Mouse (Mus musculus) C2C12 (cell line): ENCODE data around the gene Cpvl. TPM values are rescaled to one million over a fixed set of nuclear protein-coding genes. Genes with fewer than 3 reads are reported as not detected.

Experiments used
- H3K27me3 ChIP-seq: one replicate; pipeline ENCODE4 v1.6.1; 2011; ENCODE audit not compliant: control insufficient read depth, insufficient read depth, insufficient read length
- H3K36me3 ChIP-seq: one replicate; pipeline ENCODE4 v1.6.1; 2011; ENCODE audit not compliant: control insufficient read depth, insufficient read depth
- H3K4me3 ChIP-seq: one replicate; pipeline ENCODE4 v1.5.1; 2011; ENCODE audit warnings: mild to moderate bottlenecking, control low read depth; ENCODE audit not compliant: poor library complexity, insufficient read depth, severe bottlenecking
- H3K79me2 ChIP-seq: one replicate; pipeline ENCODE4 v1.6.1; 2011; ENCODE audit not compliant: control insufficient read depth, insufficient read depth
- H3K79me3 ChIP-seq: one replicate; pipeline ENCODE4 v1.6.1; 2011; ENCODE audit warnings: low read depth, control low read depth
- H3ac ChIP-seq: one replicate; pipeline ENCODE3; 2011; ENCODE audit warnings: low read depth; ENCODE audit not compliant: control insufficient read depth, insufficient read length
- CEBPB ChIP-seq: IDR thresholded peaks from one replicate; pipeline ENCODE4 v1.6.1; 2011; ENCODE audit warnings: low read depth, mild to moderate bottlenecking, control low read depth, moderate library complexity
- CTCF ChIP-seq: IDR thresholded peaks from one replicate; pipeline ENCODE4 v1.5.1; 2011; ENCODE audit not compliant: control insufficient read depth, insufficient read depth, insufficient read length
- FOSL1 ChIP-seq: IDR thresholded peaks from one replicate; pipeline ENCODE4 v1.8.0; 2011; ENCODE audit warnings: mild to moderate bottlenecking, low read length; ENCODE audit not compliant: poor library complexity, insufficient read depth, severe bottlenecking
- MAX ChIP-seq: IDR thresholded peaks from one replicate; pipeline ENCODE4 v1.6.1; 2011; ENCODE audit warnings: mild to moderate bottlenecking, control low read depth
- MYOD1 ChIP-seq: IDR thresholded peaks from one replicate; pipeline ENCODE4 v1.6.1; 2011; ENCODE audit warnings: low read depth; ENCODE audit not compliant: control insufficient read depth, insufficient read length
- MYOG ChIP-seq: IDR thresholded peaks from one replicate; pipeline ENCODE4 v1.6.1; 2011; ENCODE audit not compliant: control insufficient read depth, insufficient read length; ENCODE audit errors: extremely low read depth
- USF1 ChIP-seq: IDR thresholded peaks from one replicate; pipeline ENCODE4 v1.6.1; 2011; ENCODE audit warnings: low read depth, mild to moderate bottlenecking, control low read depth, moderate library complexity
- polyA plus RNA-seq: library from polyadenylated mRNA; unstranded; fragments of >200 nt; fragmentation: generic; extraction: Trizol; gene quantifications from one replicate; pipeline ENCODE4 v1.2.1, GENCODE M21; 2012; ENCODE audit warnings: missing spikeins

The Cpvl gene
- polyA plus RNA-seq, 1 experiment, result not detected

GRCm38 (mm10) chr6:53992386-53992785, 13.9 kb upstream of the Cpvl start:
- Histone ChIP-seq H3K36me3 (no peaks in the 10 kb centered on the region), H3K79me3 (no peaks in the 10 kb centered on the region), H3K4me3 (no peak overlapping the region), H3K79me2 (no peaks in the 10 kb centered on the region), H3ac (no peak overlapping the region), H3K27me3 (peaks cover 3% of the 10 kb centered on the region)
- no peak for TF ChIP-seq CTCF
- TF ChIP-seq FOSL1, result no peak
- TF ChIP-seq MYOD1, result no peak
- no peak for TF ChIP-seq USF1
- no peak for TF ChIP-seq MAX
- no peak for TF ChIP-seq MYOG
- no peak for TF ChIP-seq CEBPB

GRCm38 (mm10) chr6:53987235-53987634, 8.8 kb upstream of the Cpvl start:
- H3K79me3 ChIP-seq, result no peaks in the 10 kb centered on the region
- TF ChIP-seq FOSL1, result no peak
- TF ChIP-seq MYOG, result no peak
- no peak for TF ChIP-seq USF1
- no peak for TF ChIP-seq CTCF
- no peak for TF ChIP-seq MAX
- no peak for TF ChIP-seq MYOD1
- TF ChIP-seq CEBPB, result no peak
- H3K27me3 ChIP-seq, result no peaks in the 10 kb centered on the region
- no peak overlapping the region for H3ac ChIP-seq
- H3K4me3 ChIP-seq, result no peak overlapping the region
- H3K36me3 ChIP-seq, result no peaks in the 10 kb centered on the region
- no peaks in the 10 kb centered on the region for H3K79me2 ChIP-seq

- no peaks in the 10 kb centered on the region for H3K36me3 ChIP-seq
- H3K27me3 ChIP-seq, result no peaks in the 10 kb centered on the region
- TF ChIP-seq CEBPB, result no peak
- no peak for TF ChIP-seq CTCF
- no peak for TF ChIP-seq MYOG
- TF ChIP-seq USF1, result no peak
- no peak for TF ChIP-seq FOSL1
- TF ChIP-seq MYOD1, result no peak
- TF ChIP-seq MAX, result no peak
- H3K79me3 ChIP-seq, result no peaks in the 10 kb centered on the region
- no peaks in the 10 kb centered on the region for H3K79me2 ChIP-seq
- H3K4me3 ChIP-seq, result no peak overlapping the region
- H3ac ChIP-seq, result no peak overlapping the region
Measured at GRCm38 (mm10) chr6:53986273-53986985, 8.0 kb upstream of the Cpvl start.

- Histone ChIP-seq H3K4me3 (no peak overlapping the region), H3K79me2 (no peaks in the 10 kb centered on the region), H3ac (no peak overlapping the region), H3K36me3 (no peaks in the 10 kb centered on the region), H3K79me3 (no peaks in the 10 kb centered on the region), H3K27me3 (no peaks in the 10 kb centered on the region)
- TF ChIP-seq MYOD1, result no peak
- TF ChIP-seq FOSL1, result no peak
- TF ChIP-seq USF1, result no peak
- no peak for TF ChIP-seq MAX
- TF ChIP-seq CEBPB, result no peak
- TF ChIP-seq CTCF, result no peak
- TF ChIP-seq MYOG, result no peak
Measured at GRCm38 (mm10) chr6:53983820-53984219, 5.3 kb upstream of the Cpvl start.

GRCm38 (mm10) chr6:53982612-53983011, 4.1 kb upstream of the Cpvl start:
- no peak for TF ChIP-seq CTCF
- TF ChIP-seq MYOG, result no peak
- no peak for TF ChIP-seq CEBPB
- H3ac ChIP-seq, result no peak overlapping the region

GRCm38 (mm10) chr6:53982047-53982600, 3.7 kb upstream of the Cpvl start:
- no peaks in the 10 kb centered on the region for H3K36me3 ChIP-seq
- no peak overlapping the region for H3K4me3 ChIP-seq
- H3K27me3 ChIP-seq, result no peaks in the 10 kb centered on the region
- TF ChIP-seq MAX, result no peak
- TF ChIP-seq MYOD1, result no peak
- TF ChIP-seq MYOG, result no peak
- no peak for TF ChIP-seq CTCF
- no peak for TF ChIP-seq FOSL1
- TF ChIP-seq CEBPB, result no peak
- TF ChIP-seq USF1, result no peak
- no peaks in the 10 kb centered on the region for H3K79me3 ChIP-seq
- H3K79me2 ChIP-seq, result no peaks in the 10 kb centered on the region
- no peak overlapping the region for H3ac ChIP-seq

More at GRCm38 (mm10) chr6:53982612-53983011, 4.1 kb upstream of the Cpvl start:
- H3K27me3 ChIP-seq, result no peaks in the 10 kb centered on the region
- no peaks in the 10 kb centered on the region for H3K36me3 ChIP-seq
- H3K79me3 ChIP-seq, result no peaks in the 10 kb centered on the region
- no peaks in the 10 kb centered on the region for H3K79me2 ChIP-seq
- H3K4me3 ChIP-seq, result no peak overlapping the region
